Mouse (Mus musculus): ENCODE data around the gene Ptbp3. TPM values are rescaled to one million over a fixed set of nuclear protein-coding genes. Genes with fewer than 3 reads are reported as not detected.

The Ptbp3 gene
- total and polyA plus RNA-seq, 3 experiments: 78.8 to 315 (median 121) TPM

DNA sequence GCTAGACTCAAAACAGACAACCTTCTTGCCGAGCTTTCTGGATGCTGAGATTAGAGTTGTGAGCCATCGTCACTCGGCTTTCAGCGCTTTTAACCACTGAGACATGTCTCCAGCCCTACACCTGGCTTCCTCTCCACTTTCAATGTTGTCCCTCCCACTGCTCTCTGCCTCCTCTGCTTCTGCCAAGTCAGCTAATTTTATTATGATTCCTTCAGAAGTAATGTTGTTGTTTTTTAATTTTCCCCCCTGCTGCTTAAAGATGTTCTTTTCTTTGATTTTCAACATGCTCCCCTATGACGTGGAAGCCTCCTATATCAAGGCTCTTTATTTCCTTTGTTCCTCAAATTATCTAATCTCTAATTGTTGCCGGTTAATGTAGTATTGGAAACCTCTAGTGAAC, 84.5 kb downstream of the Ptbp3 start:
- peaks cover 0 to 20% of the 10 kb centered on the region in 2 experiments; a peak in 2 of 4 replicates for H3K36me3 ChIP-seq (ENCODE audit: control insufficient read depth in 1 of 2, insufficient read depth in 2 of 2, low read length in 2 of 2)
- no peak overlapping the region for H3K9ac ChIP-seq (ENCODE audit: control insufficient read depth, low read depth, low read length, poor library complexity, severe bottlenecking)
- TF ChIP-seq TBP (IDR thresholded peaks at IDR 0.05; ENCODE audit: low read depth, low read length): no peak
- TF ChIP-seq CHD2 (IDR thresholded peaks at IDR 0.05; ENCODE audit: low read length): no peak
- peak; percentile 78 for TF ChIP-seq MAFK (IDR thresholded peaks at IDR 0.05; ENCODE audit: borderline replicate concordance, low read depth, low read length)
- H3K79me2 ChIP-seq (ENCODE audit: control insufficient read depth, insufficient read depth, low read length, poor library complexity): no peaks in the 10 kb centered on the region
- no peaks in the 10 kb centered on the region for H3K9me3 ChIP-seq (replicated peaks; ENCODE audit: insufficient read depth, low read length)
- peaks cover 4 to 7% of the 10 kb centered on the region in 2 experiments for H3K4me1 ChIP-seq (ENCODE audit: control insufficient read depth in 1 of 2, insufficient read depth in 2 of 2, low read length in 2 of 2)
- H3K27me3 ChIP-seq (ENCODE audit: control insufficient read depth in 1 of 2, insufficient read depth in 2 of 2, low read length in 2 of 2): no peaks in the 10 kb centered on the region
- no peak for DNase-seq (ENCODE audit: low read depth, low spot score)
- no peak overlapping the region for H3K27ac ChIP-seq (ENCODE audit: control insufficient read depth, low read depth, low read length)
- H3K4me3 ChIP-seq (ENCODE audit: control insufficient read depth in 1 of 2, insufficient read depth in 1 of 2, low read depth in 2 of 2, low read length in 2 of 2): no peak overlapping the region

DNA sequence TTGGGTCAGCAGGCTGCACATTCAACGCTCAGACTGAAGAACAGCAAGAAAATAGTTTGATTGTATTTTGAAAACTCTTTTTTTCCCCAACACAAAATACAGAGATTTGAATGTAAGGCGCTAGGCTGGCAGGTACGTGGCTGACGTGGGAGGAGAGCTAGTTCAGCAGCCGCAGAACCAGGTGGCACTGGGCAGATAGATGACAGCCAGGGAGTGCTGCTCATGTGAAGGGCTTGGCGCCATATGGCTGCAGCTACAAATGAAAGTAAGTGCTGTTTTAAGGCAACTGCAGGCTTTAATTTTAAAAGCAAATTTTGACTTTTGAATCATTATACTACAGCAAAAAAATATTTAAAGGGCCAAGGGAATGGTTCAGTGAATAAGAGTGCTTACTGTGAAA, 86.7 kb downstream of the Ptbp3 start:
- Histone ChIP-seq H3K27ac (ENCODE audit: control insufficient read depth, low read depth, low read length) (no peak overlapping the region), H3K27me3 (ENCODE audit: control insufficient read depth in 1 of 2, insufficient read depth in 2 of 2, low read length in 2 of 2) (no peaks in the 10 kb centered on the region), H3K4me1 (ENCODE audit: control insufficient read depth in 1 of 2, insufficient read depth in 2 of 2, low read length in 2 of 2) (peaks cover 4 to 7% of the 10 kb centered on the region in 2 experiments), H3K4me3 (ENCODE audit: control insufficient read depth in 1 of 2, insufficient read depth in 1 of 2, low read depth in 2 of 2, low read length in 2 of 2) (no peak overlapping the region), H3K36me3 (ENCODE audit: control insufficient read depth in 1 of 2, insufficient read depth in 2 of 2, low read length in 2 of 2) (peaks cover 0 to 17% of the 10 kb centered on the region in 2 experiments; a peak in 2 of 4 replicates), H3K9ac (ENCODE audit: control insufficient read depth, low read depth, low read length, poor library complexity, severe bottlenecking) (no peak overlapping the region), H3K9me3 (replicated peaks; ENCODE audit: insufficient read depth, low read length) (no peaks in the 10 kb centered on the region), H3K79me2 (ENCODE audit: control insufficient read depth, insufficient read depth, low read length, poor library complexity) (no peaks in the 10 kb centered on the region)
- DNase-seq (ENCODE audit: low read depth, low spot score): no peak
- no peak for TF ChIP-seq CTCF (IDR thresholded peaks at IDR 0.05 in 2 of 3, conservative IDR thresholded peaks at IDR 0.05 in 1 of 3; ENCODE audit: control insufficient read depth in 1 of 3, insufficient read depth in 1 of 3, low read depth in 2 of 3, low read length in 3 of 3, poor library complexity in 1 of 3, severe bottlenecking in 1 of 3)
- TF ChIP-seq POLR2AphosphoS2 (IDR thresholded peaks at IDR 0.05; ENCODE audit: low read length): no peak
- TF ChIP-seq E2F4 (IDR thresholded peaks at IDR 0.05; ENCODE audit: borderline replicate concordance, low read depth, low read length): no peak
- no peak for TF ChIP-seq TBP (IDR thresholded peaks at IDR 0.05; ENCODE audit: low read depth, low read length)
- no peak for TF ChIP-seq JUND (IDR thresholded peaks at IDR 0.05; ENCODE audit: low read depth, low read length)
- no peak for TF ChIP-seq NELFE (IDR thresholded peaks at IDR 0.05; ENCODE audit: low read depth, low read length)
- no peak for TF ChIP-seq ZMIZ1 (IDR thresholded peaks at IDR 0.05; ENCODE audit: low read depth, low read length)
- no peak for TF ChIP-seq SMC3 (IDR thresholded peaks at IDR 0.05; ENCODE audit: low read depth, low read length)
- no peak for TF ChIP-seq USF1 (IDR thresholded peaks at IDR 0.05; ENCODE audit: low read depth, low read length)
- TF ChIP-seq RAD21 (IDR thresholded peaks at IDR 0.05; ENCODE audit: low read depth, low read length): no peak
- no peak for TF ChIP-seq ZNF384 (IDR thresholded peaks at IDR 0.05; ENCODE audit: low read depth, low read length)

- peaks cover 4 to 7% of the 10 kb centered on the region in 2 experiments for H3K4me1 ChIP-seq (ENCODE audit: control insufficient read depth in 1 of 2, insufficient read depth in 2 of 2, low read length in 2 of 2)
- H3K9ac ChIP-seq (ENCODE audit: control insufficient read depth, low read depth, low read length, poor library complexity, severe bottlenecking): no peak overlapping the region
- no peaks in the 10 kb centered on the region for H3K79me2 ChIP-seq (ENCODE audit: control insufficient read depth, insufficient read depth, low read length, poor library complexity)
- no peaks in the 10 kb centered on the region for H3K27me3 ChIP-seq (ENCODE audit: control insufficient read depth in 1 of 2, insufficient read depth in 2 of 2, low read length in 2 of 2)
- peaks cover 0 to 10% of the 10 kb centered on the region in 2 experiments; a peak in 2 of 4 replicates for H3K36me3 ChIP-seq (ENCODE audit: control insufficient read depth in 1 of 2, insufficient read depth in 2 of 2, low read length in 2 of 2)
- no peak overlapping the region for H3K4me3 ChIP-seq (ENCODE audit: control insufficient read depth in 1 of 2, insufficient read depth in 1 of 2, low read depth in 2 of 2, low read length in 2 of 2)
- TF ChIP-seq CTCF (IDR thresholded peaks at IDR 0.05 in 2 of 3, conservative IDR thresholded peaks at IDR 0.05 in 1 of 3; ENCODE audit: control insufficient read depth in 1 of 3, insufficient read depth in 1 of 3, low read depth in 2 of 3, low read length in 3 of 3, poor library complexity in 1 of 3, severe bottlenecking in 1 of 3): no peak
- DNase-seq (ENCODE audit: low read depth, low spot score): no peak
- no peak overlapping the region for H3K27ac ChIP-seq (ENCODE audit: control insufficient read depth, low read depth, low read length)
- no peaks in the 10 kb centered on the region for H3K9me3 ChIP-seq (replicated peaks; ENCODE audit: insufficient read depth, low read length)
These were observed 87.9 kb downstream of the Ptbp3 start for GRCm38 (mm10) chr4:59461116-59461727.
